Mouse (Mus musculus) E14TG2a.4 (cell line): ENCODE data around the gene Cphx1.
"Not testable (repeated sequence)": the region's sequence is repeated elsewhere in the genome, so short reads cannot be mapped to it uniquely, and the experiment has no call there.

ENCODE experiments used
- H3K27me3 ChIP-seq: 2 replicates; pipeline ENCODE4 v1.6.1; 2014; ENCODE audit warnings: low read length, control low read depth; ENCODE audit not compliant: insufficient read depth
- H3K36me3 ChIP-seq: 2 replicates; pipeline ENCODE4 v1.6.1; 2014; ENCODE audit warnings: low read length, control low read depth; ENCODE audit not compliant: insufficient read depth
- H3K4me1 ChIP-seq: replicated peaks from 2 replicates; pipeline ENCODE4 v1.6.1; 2014; ENCODE audit warnings: low read depth, low read length, control low read depth
- H3K4me3 ChIP-seq: replicated peaks from 2 replicates; pipeline ENCODE4 v1.5.1; 2014; ENCODE audit warnings: mild to moderate bottlenecking, low read length
- H3K9me3 ChIP-seq: 2 replicates; pipeline ENCODE4 v1.6.1; 2014; ENCODE audit warnings: low read length, control low read depth

Cphx1 gene

DNA sequence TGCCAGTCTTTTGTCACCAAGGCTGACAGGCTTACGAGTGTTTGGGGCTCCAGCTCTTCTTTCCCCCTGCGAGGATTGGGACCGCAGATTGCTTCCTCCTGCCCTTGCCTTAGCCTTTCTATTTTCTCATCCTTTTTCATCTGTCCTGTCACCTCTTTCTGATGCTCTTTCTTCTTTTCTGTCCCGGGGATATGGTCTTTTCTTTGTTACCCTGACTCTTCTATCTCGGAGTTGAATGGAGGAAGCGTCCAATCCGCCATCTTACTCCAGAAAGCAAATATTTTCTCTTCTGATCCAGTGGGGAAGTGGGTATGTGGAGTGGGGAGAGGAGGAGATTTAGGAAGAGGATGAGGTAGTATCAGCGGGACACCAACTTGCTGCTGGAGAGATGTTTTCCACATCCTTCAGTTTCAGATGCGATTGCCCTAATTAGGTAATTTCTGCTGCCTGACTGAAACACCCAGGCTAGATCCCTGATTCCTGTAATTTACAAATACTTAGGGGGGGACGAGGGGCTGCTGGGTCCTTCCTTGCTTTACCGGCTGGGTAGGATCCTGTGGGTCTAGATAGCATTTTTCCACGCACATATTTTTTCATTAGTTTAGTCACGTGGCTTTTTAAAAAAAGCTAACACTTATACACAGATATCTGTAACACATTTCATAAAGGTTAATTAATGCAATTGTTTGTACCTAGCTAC is 41.3 kb downstream of the Cphx1 start:
- H3K36me3 ChIP-seq, H3K9me3 ChIP-seq, H3K4me3 ChIP-seq, H3K27me3 ChIP-seq, H3K4me1 ChIP-seq: not testable (repeated sequence)

GRCm38 (mm10) chr14:25981880-25982279 is 43.8 kb downstream of the Cphx1 start:
- not testable (repeated sequence) for H3K9me3 ChIP-seq, H3K4me3 ChIP-seq, H3K36me3 ChIP-seq, H3K27me3 ChIP-seq, H3K4me1 ChIP-seq
